Mouse (Mus musculus): ENCODE data around the gene Hist1h2aa.

Gene Hist1h2aa

DNA sequence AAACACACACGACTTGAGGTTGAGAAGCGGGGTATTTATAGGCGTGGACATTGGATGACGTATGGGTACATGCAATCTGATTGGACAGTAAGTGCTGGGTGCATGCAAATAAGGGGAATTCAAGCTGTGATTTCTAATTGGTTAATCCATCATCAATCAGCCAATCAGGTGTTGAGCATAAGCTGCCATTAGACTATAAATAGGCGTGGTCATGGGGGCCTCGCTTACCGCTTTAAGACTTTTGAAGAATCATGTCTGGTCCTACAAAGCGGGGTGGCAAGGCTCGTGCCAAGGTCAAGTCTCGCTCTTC lies at the start of gene Hist1h2aa:
Gene Hist1h2aa (plus strand): TSS at position 252 of the 310 bp plus-strand sequence.
- DNase-seq (ENCODE audit: low spot score in 2 of 2): no peak

DNA sequence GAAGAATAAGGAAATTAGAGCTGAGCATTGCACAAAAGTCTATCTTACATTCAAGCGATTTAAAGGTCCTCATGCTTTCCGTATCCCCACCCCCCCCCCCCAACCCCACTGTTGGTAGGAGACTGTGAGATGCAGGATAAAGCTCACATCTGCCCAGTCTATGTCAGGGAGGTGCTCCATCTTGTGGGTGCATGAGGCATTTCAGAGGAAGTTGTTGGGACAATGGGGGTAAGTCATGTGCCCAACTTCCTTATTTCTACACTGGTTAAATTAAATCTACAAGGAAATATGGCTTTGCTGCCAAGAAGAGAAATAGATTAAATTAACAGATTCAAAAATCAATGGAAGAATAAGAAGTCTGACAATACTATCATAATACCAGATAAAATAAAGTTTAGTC lies 48.7 kb upstream of the Hist1h2aa start:
- DNase-seq (ENCODE audit: low spot score in 2 of 2): peak; percentile 6 to 21

GRCm38 (mm10) chr13:23887026-23887725 lies 47.1 kb upstream of the Hist1h2aa start:
- no peak for DNase-seq (ENCODE audit: low spot score in 2 of 2)

- no peak for DNase-seq (ENCODE audit: low spot score in 2 of 2)
Measured at GRCm38 (mm10) chr13:23889011-23889605, 45.2 kb upstream of the Hist1h2aa start.

GRCm38 (mm10) chr13:23892592-23893268 lies 41.5 kb upstream of the Hist1h2aa start:
- no peak for DNase-seq (ENCODE audit: low spot score in 2 of 2)

DNA sequence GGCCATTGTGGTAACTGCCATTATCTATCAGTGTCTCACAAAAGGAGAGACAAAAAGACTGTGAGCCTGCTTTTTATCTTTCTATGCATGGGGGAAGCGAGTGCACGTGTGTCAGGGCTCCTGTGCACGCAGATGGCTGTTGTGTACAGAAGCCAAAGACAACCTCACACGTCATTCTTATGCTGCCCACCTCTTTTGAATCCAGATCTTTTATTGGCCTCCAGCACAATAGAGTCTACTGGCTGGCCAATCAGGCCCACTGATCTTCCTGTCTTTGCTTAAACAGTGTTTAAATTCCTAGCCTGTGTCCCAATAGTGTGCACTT lies 41.0 kb upstream of the Hist1h2aa start:
- DNase-seq (ENCODE audit: low spot score in 2 of 2): no peak

GRCm38 (mm10) chr13:23898242-23898641 lies 36.0 kb upstream of the Hist1h2aa start:
- DNase-seq (ENCODE audit: low spot score in 2 of 2): peak; percentile 9 to 18

DNA sequence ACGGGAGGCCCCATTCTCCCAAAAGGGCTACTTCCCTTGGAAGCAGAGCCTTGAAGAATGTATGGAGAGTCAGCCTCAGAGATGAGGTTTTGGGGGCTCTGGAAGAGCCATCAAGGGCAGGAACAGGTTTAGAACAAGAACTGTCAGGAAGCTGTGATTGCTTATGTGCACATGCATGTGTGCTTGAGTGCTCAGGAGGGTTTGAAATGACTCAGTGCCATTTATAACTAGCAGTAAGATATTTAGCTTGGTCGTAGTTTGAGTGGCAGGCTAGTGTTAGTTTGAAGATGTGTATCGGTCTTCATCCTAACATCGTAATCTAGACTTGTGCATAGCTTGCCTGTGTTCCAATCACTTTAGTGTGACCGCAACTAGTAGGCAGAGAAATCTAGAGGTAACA lies 27.4 kb upstream of the Hist1h2aa start:
- no peak for DNase-seq (ENCODE audit: low spot score in 2 of 2)

- DNase-seq (ENCODE audit: low spot score in 2 of 2): peak in 1 of 2 experiments; percentile 7
Measured at GRCm38 (mm10) chr13:23910121-23910520, 24.1 kb upstream of the Hist1h2aa start.

DNA sequence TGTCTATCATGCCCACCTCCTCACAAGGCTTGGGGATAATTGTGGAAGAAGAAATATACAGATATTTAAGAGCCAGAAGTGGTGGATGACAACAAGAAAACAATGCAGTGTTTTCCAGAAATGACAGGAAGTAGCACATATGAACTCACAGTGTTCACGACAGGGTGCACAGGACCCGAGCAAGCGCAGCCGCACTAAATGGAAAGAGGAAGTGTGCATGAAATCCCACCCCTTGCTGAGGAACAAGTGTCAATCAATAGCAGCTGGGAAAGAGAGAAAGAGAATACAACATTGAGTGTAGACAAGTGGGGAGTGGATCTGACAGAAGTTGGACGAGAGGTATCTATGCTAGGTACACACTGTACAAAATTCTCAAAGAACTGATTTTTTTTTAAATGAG lies 22.9 kb upstream of the Hist1h2aa start:
- DNase-seq (ENCODE audit: low spot score in 2 of 2): no peak

DNA sequence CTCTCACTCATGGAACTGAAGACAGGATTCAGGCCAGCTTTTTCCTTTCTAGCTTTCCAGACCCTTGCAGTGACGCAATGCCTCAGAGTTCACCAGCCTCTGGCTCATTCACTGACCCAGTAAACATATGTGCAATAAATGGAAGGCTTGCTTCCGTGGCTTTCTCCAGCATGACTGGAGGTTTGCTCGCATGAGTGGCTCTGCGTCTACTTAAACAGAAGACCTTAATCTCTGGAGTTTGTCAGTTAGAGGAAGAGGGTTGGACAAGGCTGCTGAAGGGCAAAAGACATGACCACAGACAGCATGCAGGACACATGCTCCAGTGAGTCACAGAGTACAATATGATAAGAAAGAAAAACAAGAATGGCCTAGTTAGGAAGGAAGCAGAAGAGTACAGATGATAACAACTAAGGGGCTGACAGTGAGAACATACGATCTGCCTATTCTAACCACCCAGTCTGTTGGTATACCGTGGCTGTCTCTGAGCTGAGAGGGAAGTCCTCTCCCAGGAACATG lies 20.4 kb upstream of the Hist1h2aa start:
- no peak for DNase-seq (ENCODE audit: low spot score in 2 of 2)

GRCm38 (mm10) chr13:23914376-23915167 lies 19.7 kb upstream of the Hist1h2aa start, which contains the start of gene Slc17a4:
TSS of gene Slc17a4 (minus strand) at chr13:23915009.
- DNase-seq (ENCODE audit: low spot score in 2 of 2): no peak

DNA sequence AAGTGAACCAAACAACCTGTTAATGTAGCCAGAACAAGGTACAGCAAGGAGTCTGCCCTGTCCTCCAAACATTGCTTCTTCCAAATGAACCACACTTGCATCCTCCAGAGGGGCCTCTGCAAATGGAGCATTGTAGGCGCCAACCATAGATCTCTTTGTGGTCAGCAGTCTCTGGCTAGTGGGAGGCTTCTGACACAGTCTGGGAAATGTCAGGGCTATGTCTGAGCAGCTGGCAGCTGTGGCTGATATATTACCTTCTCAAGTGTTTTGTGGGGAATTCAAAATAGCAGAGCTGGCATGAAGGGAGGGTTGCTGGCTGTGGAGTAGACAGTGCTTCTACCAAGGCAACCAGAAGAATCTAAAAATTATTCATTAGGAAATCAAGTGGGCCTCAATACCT lies 18.1 kb upstream of the Hist1h2aa start:
- no peak for DNase-seq (ENCODE audit: low spot score in 2 of 2)

DNA sequence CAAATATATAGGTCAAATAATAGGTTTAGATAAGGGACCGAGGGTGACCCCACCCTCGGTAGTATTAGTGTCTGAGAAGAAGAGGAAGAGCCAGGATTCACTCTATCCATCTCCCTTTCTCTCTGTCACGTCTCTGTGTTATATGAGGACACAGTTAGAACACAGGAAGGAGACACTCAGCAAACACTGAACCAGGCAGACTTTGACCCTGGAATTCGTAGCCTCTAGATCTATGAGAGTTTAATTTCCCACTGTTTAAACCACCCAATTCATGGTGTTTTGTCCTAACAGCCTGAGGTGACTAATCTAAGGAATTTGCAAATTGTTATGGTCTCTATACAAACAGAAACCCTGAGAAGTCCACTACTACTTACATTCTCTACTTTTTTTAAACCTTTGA lies 16.6 kb upstream of the Hist1h2aa start:
- no peak for DNase-seq (ENCODE audit: low spot score in 2 of 2)

DNA sequence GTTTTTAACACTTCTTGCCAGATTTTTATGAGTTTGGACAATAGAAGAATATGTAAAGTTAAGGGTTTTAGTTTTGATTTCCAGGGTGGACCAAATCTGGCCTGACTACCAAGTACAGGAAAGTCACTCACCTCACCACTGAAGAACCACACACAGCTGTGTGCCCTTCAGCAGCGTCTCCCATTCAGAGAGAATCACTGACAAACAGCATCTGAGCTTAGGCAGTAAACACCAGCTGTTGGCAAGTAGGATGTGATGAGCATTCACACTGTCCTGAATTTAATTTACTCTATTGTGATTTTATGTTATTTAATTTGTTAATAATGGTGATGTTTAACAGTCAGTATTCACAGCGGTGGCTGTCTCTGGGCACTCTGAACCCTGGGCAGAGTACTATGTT lies 8.5 kb upstream of the Hist1h2aa start:
- no peak for DNase-seq (ENCODE audit: low spot score in 2 of 2)

DNA sequence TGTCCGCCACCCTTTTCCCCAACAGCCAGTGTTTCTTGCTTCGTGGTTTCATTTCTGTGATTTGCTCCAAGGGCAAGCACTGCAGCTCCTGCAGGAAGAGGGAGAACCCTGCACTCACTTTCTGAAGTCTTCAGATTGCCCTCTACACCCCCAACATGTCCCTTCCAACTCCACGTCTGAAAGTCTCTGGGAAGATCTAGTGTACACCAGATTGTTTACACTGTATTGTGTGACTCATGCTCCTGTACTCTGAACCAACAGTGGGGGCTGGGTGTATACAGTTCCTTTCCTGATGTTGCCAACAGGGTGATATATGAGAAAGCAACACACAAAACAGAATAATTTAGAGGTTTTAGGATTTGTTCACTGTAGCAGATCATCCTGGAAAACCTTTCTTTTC lies 5.6 kb upstream of the Hist1h2aa start:
- no peak for DNase-seq (ENCODE audit: low spot score in 2 of 2)

DNA sequence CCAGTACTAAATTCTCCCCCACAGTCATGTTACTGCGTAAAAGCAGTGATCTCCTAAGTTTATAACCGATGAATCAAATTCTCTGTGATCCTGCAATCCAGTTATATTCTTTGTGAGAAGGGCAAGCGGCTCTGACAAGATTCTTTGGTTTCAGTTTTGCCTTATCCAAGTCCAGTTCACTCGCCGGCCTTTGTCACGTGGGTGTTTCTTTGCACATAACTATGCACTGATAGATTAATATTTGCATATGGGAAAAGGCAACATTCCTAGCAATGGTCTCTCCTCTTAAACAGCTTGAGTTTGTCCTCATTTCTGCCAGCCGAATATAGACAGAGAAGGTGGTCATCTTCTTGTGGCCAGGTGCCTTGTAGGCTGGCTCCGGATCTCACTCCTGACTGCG lies 3.8 kb upstream of the Hist1h2aa start:
- DNase-seq (ENCODE audit: low spot score in 2 of 2): no peak

GRCm38 (mm10) chr13:23930904-23931303 lies 3.4 kb upstream of the Hist1h2aa start:
- DNase-seq (ENCODE audit: low spot score in 2 of 2): no peak

GRCm38 (mm10) chr13:23933421-23934210 lies 646 bp upstream of the Hist1h2aa start, which contains the start of gene Hist1h2ba:
TSS of gene Hist1h2ba (minus strand) at chr13:23934156.
- no peak for DNase-seq (ENCODE audit: low spot score in 2 of 2)

DNA sequence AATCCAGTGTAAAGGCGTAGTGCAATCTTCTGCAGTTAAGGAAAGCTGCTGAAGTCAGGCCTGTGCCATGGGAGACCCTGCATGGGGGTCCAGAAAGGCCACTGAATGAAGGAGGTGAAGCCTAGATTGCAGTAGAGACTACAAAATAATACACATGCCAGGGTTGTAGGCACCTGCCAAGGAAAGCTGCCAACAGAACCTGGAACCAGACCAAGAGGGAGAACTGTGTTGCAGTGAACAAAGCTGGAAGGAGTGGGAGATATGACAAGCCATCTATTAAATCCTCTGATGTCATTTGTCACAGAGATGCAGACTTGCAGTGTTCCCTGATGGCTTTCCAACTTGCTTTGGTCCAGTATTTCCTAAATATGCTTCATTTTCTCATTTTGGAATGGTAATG lies 4.4 kb downstream of the Hist1h2aa start:
- DNase-seq (ENCODE audit: low spot score in 2 of 2): no peak

DNA sequence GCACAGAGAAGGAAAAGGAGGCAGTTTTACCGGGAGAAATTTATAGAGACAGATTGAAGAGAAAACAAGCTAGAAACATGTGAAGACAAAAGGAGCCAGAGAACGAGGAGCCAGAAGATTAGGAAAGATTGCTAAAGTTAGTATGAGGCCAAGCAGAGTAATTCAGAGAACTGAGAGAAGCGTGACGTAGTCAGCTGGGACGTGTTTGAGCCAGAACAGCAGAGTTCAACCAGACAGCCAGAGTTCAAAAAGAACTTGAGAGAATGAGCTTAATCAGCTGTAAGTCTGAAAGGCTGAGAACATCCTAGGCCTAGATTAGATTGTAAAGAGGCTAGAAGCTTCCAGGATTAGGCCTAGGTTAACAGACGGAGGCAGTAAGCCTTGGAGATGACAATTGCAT lies 6.0 kb downstream of the Hist1h2aa start:
- DNase-seq (ENCODE audit: low spot score in 2 of 2): no peak

All from thymus, postnatal 10 days (tissue).